Mouse (Mus musculus): ENCODE measurements at regions not wholly inside any gene's neighbourhood (a gene's known extent, or its start where the extent isn't known, plus 50 kb on each side); places are given as distances from the start of the nearest gene placed in this dataset.

- no peak for TF ChIP-seq CTCF (conservative IDR thresholded peaks at IDR 0.05; ENCODE audit: insufficient read depth, insufficient read length, low read depth, low read length)
- TF ChIP-seq POLR2A (IDR thresholded peaks at IDR 0.05; ENCODE audit: low read depth, low read length), result no peak
These were observed 191.6 kb upstream of the Acvr2a start for GRCm38 (mm10) chr2:48622316-48622715.
